Mouse (Mus musculus) liver, embryonic 16.5 days (tissue): ENCODE results near the gene Chst8. TPM values are rescaled to one million over a fixed set of nuclear protein-coding genes. Genes with fewer than 3 reads are reported as not detected.

Experiments
- ATAC-seq: fragments of 200-750 bp; cut with Nextera tagmentation; 2 replicates; pipeline ENCODE4 v1.8.0; 2017; ENCODE audit warnings: low read depth, mild to moderate bottlenecking, moderate number of reproducible peaks, moderate library complexity
- H3K27ac ChIP-seq: fragments of 300-500 bp; sonication (generic); 2 replicates; pipeline ENCODE4 v1.5.1; 2014; ENCODE audit warnings: mild to moderate bottlenecking, low read length
- H3K27me3 ChIP-seq: fragments of 300-500 bp; sonication (generic); 2 replicates; pipeline ENCODE4 v1.6.1; 2014; ENCODE audit warnings: low read depth, low read length, mixed read lengths; ENCODE audit not compliant: control insufficient read depth, insufficient read depth
- H3K36me3 ChIP-seq: fragments of 300-500 bp; sonication (generic); 2 replicates; pipeline ENCODE4 v1.6.1; 2014; ENCODE audit warnings: mild to moderate bottlenecking; ENCODE audit not compliant: control insufficient read depth, insufficient read depth
- H3K4me1 ChIP-seq: fragments of 300-500 bp; sonication (generic); 2 replicates; pipeline ENCODE4 v1.6.1; 2014; ENCODE audit warnings: low read depth, low read length, mixed read lengths; ENCODE audit not compliant: control insufficient read depth
- H3K4me2 ChIP-seq: fragments of 300-500 bp; sonication (generic); 2 replicates; pipeline ENCODE4 v1.6.1; 2014; ENCODE audit warnings: low read depth, low read length, mixed read lengths
- H3K4me3 ChIP-seq: fragments of 300-500 bp; sonication (generic); 2 replicates; pipeline ENCODE4 v1.5.1; 2014; ENCODE audit warnings: low read depth, mild to moderate bottlenecking, low read length
- H3K9ac ChIP-seq: fragments of 300-500 bp; sonication (generic); 2 replicates; pipeline ENCODE4 v1.6.1; 2014; ENCODE audit warnings: low read depth, low read length
- H3K9me3 ChIP-seq: fragments of 300-500 bp; sonication (generic); replicated peaks from 2 replicates; pipeline ENCODE4 v1.6.1; 2016; ENCODE audit warnings: low read length; ENCODE audit not compliant: control insufficient read depth
- WGBS: fragments of 180-500 bp; shearing (Covaris S2); extraction: QIAGEN DNeasy Blood & Tissue Kit; methylation state at CpG from one replicate; pipeline ENCODE4 v1.1.7; 2014; ENCODE audit not compliant: insufficient replicate concordance; 5-methylcytosine and 5-hydroxymethylcytosine counted together
- polyA plus RNA-seq: library from polyadenylated mRNA; unstranded; fragments of >200 nt; fragmentation: Nextera tagmentation; extraction: Ambion mirVana; gene quantifications from 2 replicates; pipeline ENCODE4 v1.2.1, GENCODE M21; 2015

The Chst8 gene
- polyA plus RNA-seq, 1 experiment from 2014 or later: 0.33 TPM

- no peaks in the 10 kb centered on the region for H3K36me3 ChIP-seq
- no peak overlapping the region for H3K27ac ChIP-seq
- no peaks in the 10 kb centered on the region; the same call in 1 of the 2 replicates for H3K4me1 ChIP-seq
- H3K27me3 ChIP-seq: no peaks in the 10 kb centered on the region
- WGBS: 40% methylated on average over 5 of the region's 5 CpGs
- H3K4me2 ChIP-seq: no peak overlapping the region
- no peak overlapping the region for H3K9ac ChIP-seq
- no peak for ATAC-seq
- no peak overlapping the region for H3K4me3 ChIP-seq
- H3K9me3 ChIP-seq: no peaks in the 10 kb centered on the region
Measured at GRCm38 (mm10) chr7:34662227-34662626, 150.3 kb downstream of the Chst8 start.

GRCm38 (mm10) chr7:34659386-34660085 lies 153.0 kb downstream of the Chst8 start:
- Histone ChIP-seq H3K9me3 (no peaks in the 10 kb centered on the region), H3K27me3 (peaks cover 20% of the 10 kb centered on the region), H3K4me1 (no peaks in the 10 kb centered on the region; the same call in 1 of the 2 replicates), H3K9ac (no peak overlapping the region), H3K36me3 (no peaks in the 10 kb centered on the region), H3K4me3 (no peak overlapping the region), H3K4me2 (peak overlapping the region; percentile 1; the same call in 1 of the 2 replicates), H3K27ac (peak overlapping the region; percentile 57)
- 44% methylated on average over 6 of the region's 6 CpGs for WGBS
- ATAC-seq: peak; percentile 73

GRCm38 (mm10) chr7:34656632-34657031 lies 155.9 kb downstream of the Chst8 start, which contains the start of gene Kctd15:
Kctd15 (minus strand) TSS chr7:34656732.
- Histone ChIP-seq H3K27me3 (peaks cover 45% of the 10 kb centered on the region), H3K9ac (no peak within 1 kb of the TSS), H3K9me3 (no peaks in the 10 kb centered on the region), H3K36me3 (no peaks in the 10 kb centered on the region), H3K4me1 (no peaks in the 10 kb centered on the region; the same call in 1 of the 2 replicates), H3K4me2 (peak within 1 kb of the TSS; percentile 65), H3K4me3 (peak within 1 kb of the TSS; percentile 57), H3K27ac (no peak within 1 kb of the TSS)
- WGBS: 53% methylated on average over 5 of the region's 5 CpGs
- ATAC-seq: no peak

GRCm38 (mm10) chr7:34655086-34655839 lies 157.2 kb downstream of the Chst8 start:
- Histone ChIP-seq H3K4me1 (no peaks in the 10 kb centered on the region; the same call in 1 of the 2 replicates), H3K9ac (peak overlapping the region; percentile 22), H3K9me3 (no peaks in the 10 kb centered on the region), H3K36me3 (no peaks in the 10 kb centered on the region), H3K4me2 (peak overlapping the region; percentile 65), H3K27me3 (peaks cover 45% of the 10 kb centered on the region), H3K27ac (peak overlapping the region; percentile 50), H3K4me3 (peak overlapping the region; percentile 57)
- peak; percentile 40 for ATAC-seq
- 1% methylated on average over 59 of the region's 74 CpGs for WGBS

GRCm38 (mm10) chr7:34654441-34655085 lies 157.9 kb downstream of the Chst8 start:
- Histone ChIP-seq H3K9me3 (no peaks in the 10 kb centered on the region), H3K36me3 (no peaks in the 10 kb centered on the region), H3K27me3 (peaks cover 45% of the 10 kb centered on the region), H3K4me1 (no peaks in the 10 kb centered on the region; the same call in 1 of the 2 replicates), H3K27ac (peak overlapping the region; percentile 29; the same call in 1 of the 2 replicates), H3K4me2 (peak overlapping the region; percentile 65), H3K9ac (peak overlapping the region; percentile 36), H3K4me3 (peak overlapping the region; percentile 57)
- ATAC-seq: no peak
- under 1% methylated on average over 49 of the region's 81 CpGs for WGBS

- peaks cover 45% of the 10 kb centered on the region for H3K27me3 ChIP-seq
- peak overlapping the region; percentile 57 for H3K4me3 ChIP-seq
- ATAC-seq: no peak
- no peaks in the 10 kb centered on the region for H3K9me3 ChIP-seq
- no peak overlapping the region for H3K27ac ChIP-seq
- H3K4me2 ChIP-seq: peak overlapping the region; percentile 65
- H3K9ac ChIP-seq: peak overlapping the region; percentile 43; the same call in 1 of the 2 replicates
- H3K36me3 ChIP-seq: no peaks in the 10 kb centered on the region
- 2% methylated on average over 35 of the region's 64 CpGs for WGBS
- H3K4me1 ChIP-seq: no peaks in the 10 kb centered on the region
Measured at GRCm38 (mm10) chr7:34653731-34654440, 158.6 kb downstream of the Chst8 start.

- H3K27me3 ChIP-seq: peaks cover 45% of the 10 kb centered on the region
- H3K27ac ChIP-seq: no peak overlapping the region
- H3K9ac ChIP-seq: no peak overlapping the region
- no peaks in the 10 kb centered on the region for H3K4me1 ChIP-seq
- 3% methylated on average over 48 of the region's 48 CpGs for WGBS
- peak overlapping the region; percentile 65 for H3K4me2 ChIP-seq
- peak overlapping the region; percentile 57 for H3K4me3 ChIP-seq
- ATAC-seq: no peak
- H3K36me3 ChIP-seq: no peaks in the 10 kb centered on the region; the same call in 1 of the 2 replicates
- no peaks in the 10 kb centered on the region for H3K9me3 ChIP-seq
Measured at GRCm38 (mm10) chr7:34652751-34653502, 159.6 kb downstream of the Chst8 start.

GRCm38 (mm10) chr7:34651381-34651780 lies 161.1 kb downstream of the Chst8 start:
- 34% methylated on average over 2 of the region's 2 CpGs for WGBS
- no peak overlapping the region for H3K4me2 ChIP-seq
- no peaks in the 10 kb centered on the region; the same call in 1 of the 2 replicates for H3K36me3 ChIP-seq

More at GRCm38 (mm10) chr7:34651381-34651780, 161.1 kb downstream of the Chst8 start:
- Histone ChIP-seq H3K27me3 (peaks cover 43% of the 10 kb centered on the region), H3K27ac (no peak overlapping the region), H3K9me3 (no peaks in the 10 kb centered on the region), H3K9ac (no peak overlapping the region), H3K4me3 (no peak overlapping the region), H3K4me1 (no peaks in the 10 kb centered on the region)
- no peak for ATAC-seq
